Mouse (Mus musculus): ENCODE measurements around the gene Parp3.

The Parp3 gene

DNA sequence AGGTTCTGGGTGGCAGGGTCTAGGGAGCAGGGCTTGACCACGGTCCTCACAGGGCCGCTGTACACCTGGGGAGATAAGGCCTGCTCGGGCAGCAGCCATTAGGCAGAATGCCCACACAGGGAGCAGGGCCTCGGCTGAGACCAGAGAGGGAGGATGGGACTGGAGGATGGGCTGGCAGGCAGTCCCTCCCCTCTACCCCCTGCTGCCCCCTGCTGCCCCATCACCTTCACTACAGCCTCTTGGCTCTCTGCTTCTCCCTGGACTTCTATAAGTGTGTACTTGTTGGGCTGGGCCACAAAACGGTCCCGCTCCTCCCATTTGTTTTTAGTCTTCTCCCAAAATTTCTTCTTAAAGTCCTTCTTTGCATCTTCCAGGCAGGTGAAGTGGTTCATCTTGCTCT lies 2.3 kb downstream of the Parp3 start:
- peak; percentile 79 for DNase-seq

DNA sequence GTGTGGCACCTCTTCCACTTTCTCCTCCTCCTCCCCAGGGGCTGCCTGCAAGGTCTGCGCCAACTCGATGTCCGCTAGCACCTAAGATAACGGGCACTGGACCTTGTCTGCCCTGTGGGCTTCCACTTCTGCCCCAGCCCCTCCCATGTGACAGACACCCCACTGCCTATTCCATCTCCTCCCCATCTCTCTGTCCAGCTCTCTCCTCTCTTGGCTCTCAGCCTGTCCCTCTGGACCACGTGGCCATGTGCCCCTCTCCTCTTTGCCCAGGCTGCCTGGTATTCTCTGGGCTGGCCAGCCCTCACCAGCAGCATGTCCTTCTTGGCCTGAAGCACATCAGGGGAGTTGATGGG lies 3.0 kb downstream of the Parp3 start:
- no peak for DNase-seq

DNA sequence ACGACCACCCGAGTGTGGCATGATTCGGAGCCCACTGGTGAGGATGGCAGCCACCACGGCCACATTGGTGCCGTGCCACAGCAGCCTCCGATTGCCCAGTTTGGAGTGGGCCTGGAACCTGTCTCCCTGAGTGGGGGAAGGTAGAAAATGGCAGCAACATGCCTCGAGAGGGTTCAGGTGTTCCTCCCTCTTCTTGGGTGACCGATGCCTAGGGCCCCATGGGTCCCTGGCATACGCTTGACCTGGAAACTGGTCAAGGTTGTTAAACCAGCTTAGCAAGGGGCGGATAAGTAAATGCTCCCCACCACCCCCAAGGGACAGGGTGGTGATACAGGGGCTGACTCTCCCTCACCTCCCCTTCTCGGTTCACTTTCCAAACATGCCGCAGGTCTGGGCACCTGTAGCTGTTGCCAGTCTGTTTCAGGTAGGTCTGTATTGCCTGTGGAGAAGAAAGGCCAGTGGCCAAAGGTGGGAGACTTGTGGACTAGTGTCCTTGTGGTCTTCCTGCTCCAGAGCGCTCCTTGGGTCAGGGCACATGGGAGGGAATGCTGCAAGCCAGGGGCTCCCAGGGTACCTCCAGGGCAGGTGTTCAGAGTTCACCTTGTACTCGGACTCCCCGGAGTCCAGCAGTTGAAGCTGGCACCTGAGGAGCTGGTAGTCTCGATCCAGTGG lies 3.5 kb downstream of the Parp3 start:
- DNase-seq: no peak

DNA sequence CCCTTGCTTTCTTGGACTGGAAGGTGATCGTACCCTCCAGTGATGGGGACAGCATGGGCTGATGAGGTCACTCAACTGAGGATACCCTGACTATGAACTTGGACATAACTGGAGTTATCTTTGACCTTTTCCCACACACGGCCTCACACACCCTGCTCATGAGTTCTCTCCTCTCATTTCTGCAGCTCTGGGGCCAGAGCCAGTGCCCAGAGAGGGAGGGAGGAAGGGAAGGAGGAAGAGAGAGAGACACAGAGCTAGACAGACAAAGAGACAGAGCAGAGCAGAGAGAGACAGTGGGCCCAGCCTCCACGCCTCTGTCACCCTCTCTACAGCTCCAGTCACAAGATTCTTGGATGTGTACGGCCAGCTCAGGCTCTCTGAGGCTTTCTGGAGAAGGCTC lies 4.4 kb downstream of the Parp3 start:
- DNase-seq: no peak

DNA sequence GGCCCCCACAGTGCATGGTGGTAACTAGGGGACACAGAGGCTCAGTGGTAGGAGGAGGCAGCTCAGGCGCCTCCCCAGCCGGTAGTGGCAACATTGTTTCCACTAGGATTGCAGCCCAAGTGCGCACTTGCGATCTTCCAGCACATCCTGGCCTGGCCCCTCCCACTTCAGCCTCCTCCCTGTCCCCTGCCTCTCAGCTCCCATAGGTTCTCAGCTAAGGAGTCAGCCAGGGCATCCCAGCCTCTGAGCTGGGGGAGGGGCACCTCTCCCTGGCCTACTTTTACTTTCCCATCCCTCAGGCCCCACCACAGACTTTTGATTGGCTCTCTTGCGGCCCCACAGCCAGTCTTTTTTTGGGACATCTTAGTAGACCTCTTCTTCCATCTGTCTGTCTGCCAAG lies 4.9 kb downstream of the Parp3 start:
- DNase-seq: peak; percentile 63

DNA sequence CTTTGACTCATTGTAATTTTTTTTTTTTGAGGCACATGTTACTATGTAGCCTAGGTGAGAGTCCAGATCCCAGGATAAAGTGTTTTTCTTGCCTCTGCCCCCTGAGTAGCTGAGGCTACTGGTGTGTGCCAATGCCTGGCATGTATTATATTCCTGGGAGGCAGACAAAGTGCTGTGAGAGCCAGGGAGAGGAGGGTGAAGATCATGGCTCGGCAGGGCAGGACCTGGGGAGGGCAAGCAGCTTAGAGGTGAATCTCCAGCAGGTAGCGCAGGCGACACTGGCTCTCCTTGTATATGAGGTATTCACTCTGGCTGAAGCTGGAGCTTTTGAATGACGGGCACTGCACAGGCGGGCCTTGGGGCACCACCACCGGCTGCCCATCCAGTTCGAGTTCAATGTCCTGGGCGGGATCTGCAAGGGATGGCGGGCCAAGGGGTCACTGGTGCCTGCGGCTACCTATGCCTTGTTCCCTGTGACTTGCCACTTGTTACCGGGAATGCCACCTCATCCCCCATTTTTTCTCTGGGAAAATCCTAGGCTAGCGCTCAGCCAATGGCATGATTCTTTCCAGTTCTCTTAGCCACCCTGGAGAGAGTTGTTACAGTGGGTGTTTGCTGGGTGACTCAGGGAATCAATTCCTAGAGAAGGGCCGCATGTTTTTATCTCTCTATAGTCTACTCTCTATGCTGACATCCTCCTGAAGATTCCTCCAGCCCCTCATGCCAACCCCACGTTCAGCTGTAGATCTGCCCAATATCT lies 5.6 kb downstream of the Parp3 start:
- no peak for DNase-seq

DNA sequence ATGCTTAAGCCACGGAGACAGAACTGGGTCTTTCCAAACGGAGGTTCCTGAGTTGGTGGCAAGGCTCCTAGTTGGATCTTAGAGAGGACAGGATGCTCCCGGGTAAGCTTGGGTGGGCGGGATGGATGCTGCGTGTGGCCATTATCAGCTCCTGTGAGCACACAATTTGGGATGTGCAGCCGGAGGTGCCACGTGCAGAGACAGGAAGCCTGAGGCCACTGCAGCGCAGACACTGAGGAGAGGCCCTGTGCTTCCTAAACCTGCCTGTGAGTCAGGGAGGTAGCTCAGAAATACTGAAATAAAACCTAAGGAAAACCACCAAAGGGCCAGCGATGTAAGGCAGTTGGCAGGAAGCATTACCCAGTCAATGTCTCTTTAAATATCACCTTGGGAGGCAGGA lies 7.0 kb downstream of the Parp3 start:
- DNase-seq: no peak

DNA sequence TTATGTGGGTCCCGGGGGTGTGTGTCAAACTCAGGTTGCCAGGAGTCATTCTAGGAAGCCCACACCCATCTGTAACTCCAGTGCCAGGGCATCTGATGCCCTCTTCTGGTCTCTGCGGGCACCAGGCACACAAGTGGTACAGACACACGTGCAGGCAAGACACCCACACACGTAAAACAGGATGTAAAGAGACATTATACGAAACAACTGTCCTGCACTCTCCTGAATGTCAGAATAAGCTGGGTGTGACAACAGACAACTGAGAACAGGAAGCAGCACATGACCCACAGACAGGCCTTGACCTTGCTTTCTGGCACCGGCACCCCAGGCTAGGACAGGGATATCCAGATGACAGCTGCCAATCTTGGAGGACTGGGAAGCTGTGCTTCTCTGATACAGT lies 7.4 kb downstream of the Parp3 start:
- no peak for DNase-seq

DNA sequence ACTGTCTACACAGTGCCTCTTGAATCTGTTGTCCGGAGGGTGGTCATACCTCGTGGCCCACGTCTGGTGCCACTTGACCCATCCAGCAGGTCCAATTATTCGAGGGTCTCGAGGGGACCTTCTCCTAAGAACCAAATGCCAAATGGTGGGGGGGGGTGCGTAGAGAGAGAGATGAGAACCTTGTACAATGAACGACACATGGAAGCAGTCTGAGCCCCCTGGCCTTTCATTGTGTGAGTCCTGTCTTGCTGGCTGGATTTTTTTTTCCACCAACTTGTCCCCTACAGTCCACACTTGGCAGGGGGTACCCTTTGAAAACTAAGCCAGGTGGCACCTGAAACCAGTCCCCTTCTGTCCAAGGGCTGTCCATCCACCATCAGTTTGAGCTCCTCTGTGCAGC lies 9.0 kb downstream of the Parp3 start:
- DNase-seq: no peak

DNA sequence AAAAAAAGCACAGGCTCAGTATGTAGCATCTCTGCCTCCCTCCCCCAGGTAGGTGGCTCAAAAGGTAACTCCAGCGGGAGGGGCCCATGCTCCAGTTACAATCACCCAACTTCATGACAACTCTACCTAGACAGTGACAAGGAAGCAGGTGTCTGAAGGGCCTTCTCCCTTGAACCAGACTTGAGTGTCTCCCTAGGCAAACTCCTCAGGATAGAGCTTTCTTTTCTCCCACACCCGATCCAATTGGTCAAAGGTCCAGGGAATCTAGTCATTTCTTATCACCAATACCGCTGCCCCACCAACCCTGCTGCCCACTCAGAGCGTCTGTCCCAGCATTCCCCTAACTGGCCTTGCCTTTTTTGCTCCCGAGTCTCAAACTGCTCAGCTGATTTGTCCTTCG lies 10.0 kb downstream of the Parp3 start:
- no peak for DNase-seq

DNA sequence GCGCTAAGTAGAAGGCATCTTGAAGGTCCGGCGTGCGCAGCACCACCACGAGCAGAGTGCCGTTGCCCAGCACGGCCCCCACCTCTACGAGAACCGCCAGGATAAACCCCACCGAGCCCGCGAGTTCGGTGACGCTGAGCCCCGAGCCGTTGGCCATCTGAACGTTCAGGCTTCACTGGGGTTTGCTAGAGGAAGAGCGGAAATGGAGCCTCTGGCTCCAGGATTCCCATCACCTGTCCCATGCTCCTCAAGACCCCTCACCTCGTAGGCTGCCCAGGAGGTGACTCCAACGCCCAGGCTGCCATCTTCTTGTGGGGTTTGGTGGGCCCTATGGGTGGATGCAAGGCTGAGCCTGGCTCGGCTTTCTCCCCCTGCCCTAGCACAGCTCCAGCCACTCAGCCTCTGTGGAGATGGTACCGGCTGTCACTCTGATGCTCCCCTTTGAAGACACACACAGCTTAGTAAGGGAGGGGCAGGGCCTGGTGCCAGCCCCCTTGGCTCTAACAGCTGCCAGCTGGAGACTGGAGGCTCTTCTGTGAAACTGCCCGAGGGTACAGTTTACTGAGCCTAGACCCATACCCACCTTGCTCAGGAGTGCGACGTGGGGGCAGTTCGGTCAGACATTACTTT lies 11.1 kb downstream of the Parp3 start, which contains the start of gene Gpr62:
Gene Gpr62, minus strand, starts transcription at position 368 of the 630 bp plus-strand sequence.
- DNase-seq: no peak

DNA sequence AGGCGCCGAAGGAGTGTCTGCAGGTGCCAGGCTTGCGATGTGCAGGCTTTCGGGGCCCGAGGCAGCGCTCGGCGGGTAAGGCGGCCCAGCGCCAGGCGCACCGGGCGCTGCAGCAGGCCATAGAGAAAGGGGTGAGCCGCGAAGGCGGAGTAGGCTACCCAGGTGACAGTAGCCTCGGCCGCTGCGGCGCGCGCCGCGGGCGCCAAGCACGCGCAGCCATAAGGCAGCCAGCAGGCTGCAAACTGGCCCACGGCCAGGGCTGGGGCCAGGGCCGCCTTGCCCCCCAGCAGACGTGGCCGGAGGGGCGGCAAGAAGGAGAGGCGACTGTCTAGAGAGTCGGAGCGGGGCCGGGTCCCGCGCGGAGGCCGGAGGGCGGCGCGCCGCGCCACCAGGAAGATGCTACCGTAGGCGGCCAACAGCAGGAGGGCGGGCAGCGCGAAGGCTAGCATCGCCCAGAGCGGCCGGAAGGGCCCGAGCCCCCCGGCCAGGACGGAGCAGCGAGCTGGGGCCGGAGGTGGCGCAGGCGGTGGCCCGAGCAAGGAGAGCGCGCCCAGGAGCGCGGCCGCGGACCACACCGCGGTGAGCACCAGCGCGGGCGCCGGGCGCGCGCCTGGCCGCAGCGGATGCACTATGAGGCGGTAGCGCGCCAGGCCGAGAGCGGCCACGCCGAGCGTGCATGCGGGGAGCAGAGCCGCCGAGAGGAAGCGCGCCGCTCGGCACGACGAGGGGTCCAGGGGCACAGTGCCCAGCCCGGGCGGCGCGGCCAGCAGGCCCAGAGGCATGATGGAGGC lies 11.8 kb downstream of the Parp3 start:
- peak; percentile 91 for DNase-seq

DNA sequence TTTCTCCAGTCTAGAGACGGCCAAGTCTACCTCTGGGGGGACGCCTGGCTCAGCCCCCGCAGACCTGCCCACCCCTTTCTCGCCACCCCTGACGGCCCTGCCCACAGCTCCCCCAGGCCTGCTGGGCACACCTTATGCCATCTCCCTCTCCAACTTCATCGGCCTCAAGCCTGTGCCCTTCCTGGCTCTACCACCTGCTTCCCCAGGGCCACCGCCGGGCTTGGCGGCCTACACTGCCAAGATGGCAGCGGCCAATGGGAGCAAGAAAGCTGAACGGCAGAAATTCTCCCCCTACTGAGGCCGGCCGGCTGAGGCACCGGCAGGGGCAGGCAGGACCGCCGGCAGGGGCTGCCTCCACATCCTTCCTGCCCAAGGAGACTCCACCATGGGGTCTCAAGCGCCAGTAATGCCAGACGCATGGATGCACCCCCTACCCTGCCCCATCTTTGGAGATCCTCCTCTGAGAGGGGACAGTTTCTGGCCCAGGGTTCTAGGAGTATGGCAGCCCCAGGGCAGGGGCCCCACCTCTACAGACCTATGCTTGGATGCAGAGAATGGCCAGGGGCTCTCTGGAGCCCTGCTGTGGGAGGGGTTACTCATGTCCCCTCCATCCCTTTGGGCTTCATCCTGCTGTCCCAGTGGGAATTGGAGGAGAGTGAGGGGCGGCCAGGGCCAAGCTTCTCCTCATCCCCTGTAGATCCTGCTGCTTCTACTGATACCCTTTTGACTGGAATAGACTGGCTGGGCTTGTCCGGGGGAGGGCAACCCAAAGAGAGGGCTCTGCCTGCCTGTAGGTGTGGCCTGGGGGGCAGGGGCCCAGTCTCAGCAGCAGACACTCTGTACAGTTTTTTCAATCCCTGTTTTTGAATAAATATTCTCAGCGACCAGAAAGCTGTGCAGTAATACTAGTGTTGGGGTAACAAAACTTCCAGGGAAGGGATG lies 13.4 kb downstream of the Parp3 start:
- no peak for DNase-seq

DNA sequence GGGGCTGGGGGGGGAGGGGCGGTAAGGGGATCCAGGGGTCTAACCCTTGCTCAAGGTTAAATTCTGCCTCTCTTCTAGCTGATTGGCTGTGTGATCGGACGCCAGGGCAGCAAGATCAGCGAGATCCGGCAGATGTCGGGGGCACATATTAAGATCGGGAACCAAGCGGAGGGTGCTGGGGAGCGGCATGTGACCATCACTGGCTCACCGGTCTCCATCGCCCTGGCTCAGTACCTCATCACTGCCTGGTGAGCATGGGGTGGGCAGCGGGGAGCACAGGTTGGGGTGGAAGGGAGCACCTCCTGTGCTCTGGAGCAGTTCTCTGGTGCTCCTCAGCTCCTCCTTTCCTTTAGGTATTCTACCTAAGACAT lies 14.3 kb downstream of the Parp3 start:
- DNase-seq: no peak

DNA sequence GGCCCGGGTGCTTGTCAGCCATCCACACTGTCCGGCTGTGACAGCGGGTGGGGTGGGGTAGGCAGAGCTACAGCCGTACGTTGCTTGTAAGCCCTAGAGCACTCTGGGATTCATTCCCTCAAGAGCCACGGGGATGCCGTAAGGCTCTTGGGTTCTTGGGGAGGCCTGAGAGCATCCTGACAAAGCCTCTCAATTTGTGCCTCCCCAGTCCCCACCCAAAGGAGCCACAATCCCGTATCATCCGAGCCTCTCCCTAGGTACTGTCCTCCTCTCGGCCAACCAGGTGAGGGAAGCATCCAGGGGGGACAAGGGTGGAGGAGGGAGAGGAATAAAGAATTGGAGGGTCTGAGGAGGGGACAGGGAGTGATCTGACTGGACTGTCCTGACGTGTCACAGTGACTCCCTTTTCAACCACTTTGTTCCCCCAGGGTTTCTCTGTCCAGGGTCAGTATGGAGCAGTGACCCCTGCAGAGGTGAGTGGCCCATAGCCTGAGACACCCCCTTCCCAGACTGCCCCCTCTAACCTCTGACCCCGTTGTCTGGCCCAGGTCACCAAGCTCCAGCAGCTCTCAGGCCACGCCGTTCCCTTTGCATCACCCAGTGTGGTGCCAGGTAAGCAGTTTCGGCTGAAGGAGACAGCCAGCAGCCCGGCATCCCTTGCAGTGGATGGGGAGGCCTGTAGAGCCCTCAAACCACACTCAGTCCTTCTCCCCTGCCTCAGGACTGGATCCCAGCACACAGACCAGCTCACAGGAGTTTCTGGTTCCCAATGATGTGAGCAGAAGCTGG lies 14.9 kb downstream of the Parp3 start:
- DNase-seq: no peak

DNA sequence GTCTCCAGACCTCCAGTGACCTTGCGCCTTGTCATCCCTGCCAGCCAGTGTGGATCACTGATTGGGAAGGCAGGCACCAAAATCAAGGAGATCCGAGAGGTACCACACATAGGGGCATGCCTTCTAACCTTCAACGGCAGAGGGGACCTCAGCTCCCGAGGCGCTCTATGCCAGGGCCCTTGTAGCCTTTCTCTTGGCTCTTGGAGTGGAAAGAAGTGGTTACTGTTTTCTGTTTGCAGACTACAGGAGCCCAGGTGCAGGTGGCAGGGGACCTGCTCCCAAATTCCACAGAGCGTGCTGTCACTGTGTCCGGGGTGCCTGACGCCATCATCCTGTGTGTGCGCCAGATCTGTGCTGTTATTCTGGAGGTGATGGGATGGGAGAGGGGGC lies 15.7 kb downstream of the Parp3 start:
- no peak for DNase-seq

DNA sequence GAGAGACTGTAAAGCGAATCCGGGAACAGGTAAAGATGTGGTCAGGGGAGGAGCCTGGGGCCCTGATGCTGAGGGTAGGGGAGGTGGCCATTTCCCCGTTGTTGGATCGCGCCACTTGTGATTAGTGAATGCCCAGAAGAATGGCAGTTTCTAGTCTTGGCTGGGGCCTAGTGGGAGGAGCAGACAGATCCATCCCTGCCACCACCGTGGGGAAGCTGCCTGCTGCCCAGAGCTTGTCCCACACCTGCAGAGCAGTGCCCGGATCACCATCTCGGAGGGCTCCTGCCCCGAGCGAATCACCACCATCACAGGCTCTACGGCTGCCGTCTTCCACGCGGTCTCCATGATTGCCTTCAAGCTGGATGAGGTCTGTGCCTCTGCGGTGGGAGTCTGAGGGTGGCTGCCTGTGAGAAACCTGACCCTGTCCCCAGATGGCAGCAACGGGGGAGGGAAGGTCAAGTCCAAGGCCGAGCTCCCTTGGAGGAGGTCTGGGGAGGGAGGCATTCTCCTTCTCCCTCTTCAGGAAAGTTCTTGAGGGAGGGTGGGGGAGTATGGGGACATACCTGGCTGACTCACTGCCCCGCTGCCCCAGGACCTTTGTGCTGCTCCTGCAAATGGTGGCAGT lies 16.2 kb downstream of the Parp3 start:
- no peak for DNase-seq

DNA sequence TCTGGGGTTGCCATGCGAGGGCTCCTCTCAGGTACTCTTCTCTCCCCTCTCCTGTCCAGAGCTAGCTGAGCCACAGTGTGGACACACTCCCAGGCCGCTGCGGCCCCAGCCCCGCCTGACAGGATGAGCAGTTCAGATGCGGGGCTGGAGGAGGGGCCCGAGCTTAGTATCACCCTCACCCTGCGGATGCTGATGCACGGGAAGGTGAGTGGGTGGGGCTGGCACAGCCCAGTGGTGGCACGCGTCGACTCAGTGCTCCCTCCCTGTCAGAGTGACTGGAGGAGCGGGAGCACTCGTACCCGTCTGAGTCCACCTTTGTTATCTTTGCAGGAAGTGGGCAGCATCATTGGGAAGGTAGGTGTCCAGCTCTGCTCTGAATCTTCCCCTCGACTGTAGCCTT lies 16.8 kb downstream of the Parp3 start:
- no peak for DNase-seq

DNA sequence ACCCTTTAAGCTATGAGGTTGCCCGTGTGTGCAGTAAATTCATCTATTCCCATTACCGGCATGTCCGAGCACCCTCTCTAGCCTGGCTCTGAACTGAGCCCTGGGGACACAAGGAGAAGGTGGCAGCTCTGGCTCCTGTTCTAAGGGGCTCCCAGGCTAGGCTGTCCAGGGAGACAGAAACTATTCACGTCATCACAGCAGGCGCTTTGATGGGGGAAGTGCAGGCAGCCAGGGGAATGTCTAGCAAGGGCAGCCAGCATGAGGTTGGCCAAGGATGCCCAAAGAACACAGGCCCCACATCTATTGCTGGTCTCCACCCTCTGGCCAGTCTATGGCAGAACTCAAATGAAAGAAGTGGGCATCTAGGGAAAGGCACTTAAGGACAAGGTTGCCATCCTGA lies 18.8 kb downstream of the Parp3 start:
- DNase-seq: no peak

DNA sequence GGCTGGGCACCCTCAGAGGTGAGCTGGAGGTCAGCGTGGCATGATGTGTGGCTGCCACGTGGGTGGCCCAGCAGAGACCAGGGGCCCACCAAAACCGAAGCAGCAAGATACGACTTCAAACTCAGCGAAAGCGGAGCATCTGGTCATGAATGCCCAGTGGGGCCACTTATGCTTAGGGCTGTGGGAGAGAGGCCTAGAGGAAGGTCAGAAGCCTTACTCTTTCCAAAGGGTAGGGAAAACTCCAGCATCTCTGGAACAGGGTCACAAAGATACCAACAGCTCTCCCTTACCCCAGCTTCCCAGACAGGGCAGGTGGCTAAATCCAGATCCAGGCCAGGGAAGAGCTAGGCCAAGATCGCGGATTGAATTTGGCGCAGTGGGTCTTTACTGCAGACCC lies 19.6 kb downstream of the Parp3 start:
- no peak for DNase-seq
